Mouse (Mus musculus) G1E (cell line): ENCODE results near the gene Icmt. TPM values are rescaled to one million over a fixed set of nuclear protein-coding genes. Genes with fewer than 3 reads are reported as not detected.
A peak's percentile ranks its signal among the peaks of the same experiment; 100 is the strongest.

Source experiments
- ATAC-seq: 2 replicates; pipeline ENCODE4 v1.8.0; 2016; ENCODE audit warnings: mild to moderate bottlenecking; ENCODE audit not compliant: insufficient number of reproducible peaks, poor library complexity, low FRiP score, severe bottlenecking; ENCODE audit errors: extremely low read depth
- DNase-seq: peaks from one replicate; pipeline ENCODE4 v3.0.0; 2012; ENCODE audit warnings: low spot score
- H3K27me3 ChIP-seq: 2 replicates; pipeline ENCODE4 v1.6.1; 2012; ENCODE audit warnings: mild to moderate bottlenecking, low read length, inconsistent platforms; ENCODE audit not compliant: insufficient read depth
- H3K36me3 ChIP-seq: replicated peaks from 2 replicates; pipeline ENCODE3; 2012; ENCODE audit warnings: mild to moderate bottlenecking, inconsistent platforms
- H3K4me1 ChIP-seq: 2 replicates; pipeline ENCODE4 v1.6.1; 2012; ENCODE audit warnings: low read depth, low read length, inconsistent platforms, mixed read lengths; ENCODE audit not compliant: insufficient read depth
- H3K4me3 ChIP-seq: 2 replicates; pipeline ENCODE4 v1.5.1; 2012; ENCODE audit warnings: low read depth, mild to moderate bottlenecking, inconsistent platforms, low read length, moderate library complexity, mixed read lengths
- H3K9me3 ChIP-seq: replicated peaks from 2 replicates; pipeline ENCODE4 v1.6.1; 2012; ENCODE audit warnings: inconsistent platforms
- CTCF ChIP-seq: IDR thresholded peaks from 2 replicates; pipeline ENCODE4 v1.5.1; 2012; ENCODE audit warnings: low read depth, low read length, inconsistent platforms, mixed read lengths
- GATA1 ChIP-seq: IDR thresholded peaks from 2 replicates; pipeline ENCODE4 v1.6.1; 2012; ENCODE audit warnings: borderline replicate concordance, low read length, inconsistent platforms, mixed read lengths
- GATA2 ChIP-seq: IDR thresholded peaks from 2 replicates; pipeline ENCODE4 v1.6.1; 2012; ENCODE audit warnings: low read depth, low read length, inconsistent platforms, borderline replicate concordance
- POLR2AphosphoS5 ChIP-seq: IDR thresholded peaks from 2 replicates; pipeline ENCODE4 v1.6.1; 2012; ENCODE audit warnings: low read depth, low read length, inconsistent platforms; ENCODE audit not compliant: insufficient replicate concordance
- TAL1 ChIP-seq: conservative IDR thresholded peaks from 2 replicates; pipeline ENCODE4 v1.6.1; 2012; ENCODE audit warnings: low read depth, low read length, inconsistent platforms, mixed read lengths
- polyA plus RNA-seq: library from polyadenylated mRNA; stranded (reverse); fragments of >175 nt; gene quantifications from 2 replicates; pipeline ENCODE4 v1.2.3, GENCODE M21; 2012
- total RNA-seq, 2 experiments: library from RNA; stranded (forward) in 1 of 2; stranded (reverse) in 1 of 2; fragments of 200-1000 nt in 1 of 2; fragments of >200 nt in 1 of 2; fragmentation: Nextera tagmentation in 1 of 2; gene quantifications; 2 replicates each; pipeline ENCODE4 v1.2.3; 2014 to 2017

Icmt gene
- 19.0 and 21.9 TPM in 2 replicates for total RNA-seq (2014; fragmentation: Nextera tagmentation)
- 21.5 and 24.6 TPM in 2 replicates for total RNA-seq (2017)
- 19.0 TPM in 2 replicates for polyA plus RNA-seq

DNA sequence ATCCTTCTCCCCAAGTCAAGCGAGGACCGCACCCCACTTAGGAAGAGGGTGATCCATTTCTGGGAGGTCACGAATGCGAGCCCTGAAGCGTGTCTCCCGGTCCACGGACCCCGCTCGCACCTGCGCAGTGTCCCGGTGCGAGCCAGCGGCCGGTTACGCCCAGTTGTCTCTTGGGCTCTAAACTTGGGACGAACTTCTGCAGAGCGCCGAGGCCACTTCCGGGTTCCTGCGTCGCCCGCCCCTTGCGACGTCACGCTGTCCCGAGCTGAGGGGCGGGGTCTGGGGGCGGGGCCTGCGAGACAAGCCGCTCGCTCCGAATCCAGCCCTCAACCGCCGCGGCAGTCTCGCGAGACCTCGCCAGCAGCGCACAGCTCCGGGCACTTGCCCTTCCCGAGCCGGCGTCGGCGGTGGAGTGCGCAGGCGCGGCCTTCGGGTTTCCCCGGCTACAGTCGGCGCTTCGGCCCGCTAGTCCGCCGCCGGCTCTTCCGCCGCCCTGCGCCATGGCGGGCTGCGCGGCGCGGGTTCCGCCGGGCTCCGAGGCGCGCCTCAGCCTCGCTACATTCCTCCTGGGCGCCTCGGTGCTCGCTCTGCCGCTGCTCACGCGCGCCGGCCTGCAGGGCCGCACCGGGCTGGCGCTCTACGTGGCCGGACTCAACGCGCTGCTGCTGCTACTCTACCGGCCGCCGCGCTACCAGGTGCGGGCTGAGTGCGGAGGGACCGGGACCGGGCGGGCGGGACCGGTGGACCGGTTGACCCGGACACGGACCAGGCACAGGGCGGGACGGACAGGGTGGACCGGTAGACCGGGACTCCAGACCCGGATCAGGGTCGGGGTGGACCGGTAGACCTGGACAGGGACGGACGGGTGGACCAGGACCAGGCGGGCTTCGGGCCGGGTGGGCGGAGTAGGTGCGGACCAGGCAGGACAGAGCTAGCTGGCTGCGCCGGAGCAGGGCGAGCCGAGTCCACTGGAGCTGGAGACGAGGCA lies at the start of gene Icmt:
Icmt (plus strand) TSS at position 354 of the 988 bp plus-strand sequence.
- no peak for TF ChIP-seq CTCF
- no peak for TF ChIP-seq GATA2
- no peak for TF ChIP-seq TAL1
- no peak for TF ChIP-seq POLR2AphosphoS5
- TF ChIP-seq GATA1, result no peak
- ATAC-seq, result peak; percentile 77

DNA sequence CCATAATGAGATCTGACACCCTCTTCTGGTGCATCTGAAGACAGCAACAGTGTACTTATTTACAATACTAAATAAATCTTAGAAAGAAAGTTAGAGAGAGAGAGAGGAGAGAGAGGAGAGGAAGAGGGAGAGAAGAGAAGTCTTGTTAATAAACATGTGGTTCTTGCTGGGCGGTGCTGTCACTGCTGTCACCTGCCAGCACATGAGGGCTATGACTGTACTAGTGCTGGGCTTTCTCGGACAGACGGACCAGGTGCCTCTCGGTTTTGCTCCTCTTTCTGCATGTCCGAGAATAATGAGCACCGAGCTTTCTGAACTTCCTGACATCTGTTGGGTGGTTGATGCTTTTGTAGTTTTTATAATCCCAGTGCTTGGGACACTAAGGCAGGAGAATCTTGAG lies 46.4 kb upstream of the Icmt start:
- DNase-seq (no peak), ATAC-seq (no peak)
- Histone ChIP-seq H3K4me1 (peaks cover 4% of the 10 kb centered on the region; the same call in 1 of the 2 replicates), H3K27me3 (no peaks in the 10 kb centered on the region), H3K36me3 (peaks cover 78% of the 10 kb centered on the region), H3K9me3 (no peaks in the 10 kb centered on the region), H3K4me3 (no peak overlapping the region)
- no peak for TF ChIP-seq GATA1
- no peak for TF ChIP-seq POLR2AphosphoS5
- no peak for TF ChIP-seq CTCF
- TF ChIP-seq GATA2, result no peak
- TF ChIP-seq TAL1, result no peak

More for the DNA sequence above, at the start of gene Icmt:
- peaks cover 2% of the 10 kb centered on the region; the same call in 1 of the 2 replicates for H3K27me3 ChIP-seq
- peaks cover 39% of the 10 kb centered on the region for H3K4me1 ChIP-seq
- H3K4me3 ChIP-seq, result peak within 1 kb of the TSS; percentile 96
- H3K36me3 ChIP-seq, result peaks cover 37% of the 10 kb centered on the region
- no peaks in the 10 kb centered on the region for H3K9me3 ChIP-seq
- peak; percentile 94 for DNase-seq

DNA sequence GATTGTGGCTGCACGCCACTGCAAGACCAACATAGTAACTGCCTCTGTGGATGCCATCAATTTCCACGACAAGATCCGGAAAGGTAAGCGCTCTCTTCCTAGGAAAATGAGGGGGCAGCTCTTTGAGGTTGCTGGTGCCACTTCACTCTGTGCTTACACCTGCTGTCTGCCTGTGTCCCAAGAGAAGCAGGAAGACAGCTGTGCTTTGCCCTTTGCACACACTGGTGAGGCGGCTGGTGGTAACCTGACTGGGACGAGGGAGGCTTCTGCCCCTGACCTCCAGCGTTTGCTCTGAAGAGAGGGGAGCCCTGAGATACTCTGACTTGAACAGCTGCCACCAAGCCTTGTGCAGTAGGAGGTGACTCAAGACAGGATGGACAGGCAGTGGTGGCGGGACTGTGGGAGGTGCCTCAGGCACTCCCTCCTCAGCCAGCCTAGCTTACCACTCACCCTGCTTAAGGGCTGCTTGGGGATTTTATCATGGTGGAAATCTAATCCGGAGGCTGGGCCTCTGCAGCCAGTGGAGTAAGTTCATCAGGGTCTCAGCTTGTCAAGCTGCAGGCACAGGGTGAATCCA lies 43.8 kb upstream of the Icmt start:
- H3K4me3 ChIP-seq, result no peak overlapping the region

DNA sequence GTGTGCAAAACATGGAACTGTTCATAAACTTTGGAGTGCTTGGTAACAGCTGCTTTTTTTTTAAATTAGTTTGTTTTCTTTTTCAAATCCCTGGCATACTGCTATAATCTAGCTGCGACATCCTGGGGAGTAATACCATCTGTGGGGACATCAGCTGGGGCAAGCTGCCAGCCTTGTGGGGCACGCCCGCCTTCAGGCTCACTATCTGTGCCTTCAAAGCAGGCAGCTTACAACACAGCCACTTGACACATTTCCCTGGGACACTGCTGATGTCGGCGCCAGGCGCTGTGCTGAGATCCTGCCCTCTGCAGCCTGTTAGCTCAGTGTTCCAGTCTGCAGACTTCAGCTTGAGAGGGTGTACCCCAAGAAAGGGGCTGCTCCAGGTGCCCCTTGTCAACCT lies 40.0 kb upstream of the Icmt start:
- ATAC-seq (no peak), DNase-seq (no peak)
- Histone ChIP-seq H3K4me1 (peaks cover 4% of the 10 kb centered on the region; the same call in 1 of the 2 replicates), H3K4me3 (no peak overlapping the region), H3K27me3 (no peaks in the 10 kb centered on the region), H3K9me3 (no peaks in the 10 kb centered on the region), H3K36me3 (peaks cover 93% of the 10 kb centered on the region)
- TF ChIP-seq POLR2AphosphoS5, result no peak
- TF ChIP-seq CTCF, result no peak
- TF ChIP-seq TAL1, result no peak
- no peak for TF ChIP-seq GATA2
- no peak for TF ChIP-seq GATA1

More for the DNA sequence above, 43.8 kb upstream of the Icmt start:
- no peaks in the 10 kb centered on the region for H3K27me3 ChIP-seq
- DNase-seq (no peak), ATAC-seq (no peak)
- TF ChIP-seq GATA1 (no peak), POLR2AphosphoS5 (no peak), CTCF (no peak), TAL1 (no peak), GATA2 (no peak)
- no peaks in the 10 kb centered on the region for H3K4me1 ChIP-seq
- peaks cover 84% of the 10 kb centered on the region for H3K36me3 ChIP-seq
- no peaks in the 10 kb centered on the region for H3K9me3 ChIP-seq

DNA sequence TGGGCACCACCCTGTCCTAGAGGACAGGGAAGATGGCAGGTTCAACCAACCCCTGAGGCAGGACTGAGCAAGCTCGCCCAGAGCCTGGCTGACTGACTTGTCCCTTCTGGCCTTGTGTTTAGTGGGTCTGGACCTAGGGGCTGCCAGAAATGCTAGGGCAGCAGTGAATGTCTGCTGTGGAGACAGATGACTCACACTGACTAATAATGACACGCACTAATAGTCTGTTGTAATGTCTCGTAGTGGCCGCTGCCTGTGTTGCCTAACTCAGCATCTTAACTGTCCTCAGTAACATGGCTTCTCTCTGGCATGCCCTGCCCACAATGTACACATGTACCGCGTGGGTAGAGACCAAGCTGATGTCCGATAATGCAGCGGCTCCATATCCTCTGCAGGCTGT lies 36.6 kb upstream of the Icmt start:
- no peak overlapping the region for H3K4me3 ChIP-seq
- ATAC-seq, result no peak
- H3K4me1 ChIP-seq, result peaks cover 32% of the 10 kb centered on the region
- DNase-seq, result no peak
- H3K9me3 ChIP-seq, result no peaks in the 10 kb centered on the region
- TF ChIP-seq POLR2AphosphoS5 (no peak), CTCF (no peak), GATA1 (no peak), TAL1 (no peak), GATA2 (no peak)
- H3K36me3 ChIP-seq, result peaks cover 94% of the 10 kb centered on the region
- no peaks in the 10 kb centered on the region for H3K27me3 ChIP-seq

DNA sequence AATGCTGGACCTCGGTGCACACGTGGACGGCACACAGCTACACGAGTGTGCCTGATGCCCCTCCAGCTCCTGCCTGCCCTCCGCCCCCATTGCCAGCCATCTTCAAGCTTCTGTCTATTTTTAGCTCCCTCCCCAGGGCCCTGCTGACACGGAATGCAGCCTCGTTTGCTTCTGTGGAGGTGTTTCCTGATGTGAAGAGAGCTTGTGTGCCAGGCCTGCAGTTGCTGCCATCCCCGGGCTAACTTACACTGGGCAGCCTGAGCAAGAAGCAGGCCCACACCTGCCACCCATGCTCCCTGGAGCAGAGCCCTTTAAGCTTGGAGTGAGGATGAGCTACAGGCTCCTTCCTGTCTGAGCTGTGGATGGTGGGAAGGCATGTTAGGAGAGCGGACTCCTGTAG lies 34.8 kb upstream of the Icmt start:
- H3K36me3 ChIP-seq, result peaks cover 90% of the 10 kb centered on the region
- TF ChIP-seq CTCF (no peak), GATA1 (no peak), POLR2AphosphoS5 (no peak), TAL1 (no peak), GATA2 (no peak)
- no peaks in the 10 kb centered on the region for H3K9me3 ChIP-seq
- no peaks in the 10 kb centered on the region for H3K27me3 ChIP-seq
- ATAC-seq, result no peak
- peaks cover 32% of the 10 kb centered on the region for H3K4me1 ChIP-seq
- DNase-seq, result no peak
- no peak overlapping the region for H3K4me3 ChIP-seq
